Mouse (Mus musculus): ENCODE data around the gene Etv3. TPM values are rescaled to one million over a fixed set of nuclear protein-coding genes. Genes with fewer than 3 reads are reported as not detected.

Gene Etv3
- 10 to 100 TPM; 26.7 to 32.4 TPM for polyA plus RNA-seq (2017; shearing (Covaris generic))

DNA sequence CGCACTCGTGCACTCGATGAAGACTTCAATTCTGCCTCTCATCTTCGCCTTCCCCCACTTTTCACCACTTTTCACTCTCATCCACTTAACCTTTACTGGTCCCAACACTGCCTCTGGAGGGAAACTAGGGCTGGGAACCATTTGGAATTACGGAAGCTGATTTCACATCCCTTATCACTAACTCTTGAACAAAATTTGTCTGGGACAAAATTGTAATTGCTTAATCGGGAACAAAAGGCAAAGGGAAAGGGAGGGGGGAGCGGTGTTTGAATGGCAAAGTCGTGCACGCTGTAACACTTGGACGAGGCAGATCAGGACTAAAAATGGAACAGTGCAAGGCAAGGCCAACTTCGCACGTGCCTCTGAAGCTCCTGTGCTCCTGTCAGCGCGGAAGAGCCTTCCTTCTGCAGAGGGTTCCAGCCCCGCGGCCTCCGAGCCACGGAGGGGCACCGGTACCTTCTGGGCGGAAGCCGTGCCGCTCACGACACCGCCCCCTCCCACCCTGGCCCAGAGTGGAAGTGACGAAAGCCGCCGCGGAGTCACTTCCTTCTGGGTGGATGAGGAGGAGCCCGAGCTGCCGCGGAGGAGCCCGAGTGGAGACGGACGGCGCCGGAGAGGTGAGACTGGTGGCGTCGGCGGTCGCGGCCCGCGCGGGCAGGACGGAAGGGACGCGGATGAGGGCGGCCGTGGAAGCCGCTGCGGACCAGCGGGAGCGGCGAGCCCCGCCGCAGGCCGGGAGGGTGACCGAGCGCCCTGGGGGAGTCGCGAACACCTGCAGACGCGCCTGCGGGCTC lies at the start of gene Etv3:
Gene Etv3 (plus strand): TSS at position 365 of the 794 bp plus-strand sequence.

Other genes with a start within 250 kb of the Etv3 start
- 1 to 10 TPM; 1.4 to 6.3 TPM for gene Cd5l, start 167.5 kb upstream of the Etv3 start, polyA plus RNA-seq (2017; shearing (Covaris generic))
- 10 to 100 TPM in 1 of 2 experiments, 1 to 10 TPM in 1; 2.2 to 27.3 TPM for gene Fcrl1, start 149.0 kb upstream of the Etv3 start, polyA plus RNA-seq (2017; shearing (Covaris generic))
- gene Fcrl5, start 89.6 kb upstream of the Etv3 start, polyA plus RNA-seq (2017; shearing (Covaris generic)), result under 1 TPM in 1 of 2 experiments, not detected in 1; 0.26 TPM
- gene Arhgef11, start 92.2 kb downstream of the Etv3 start, polyA plus RNA-seq (2017; shearing (Covaris generic)), result 10 to 100 TPM in 1 of 2 experiments, 1 to 10 TPM in 1; 9.1 to 15.9 TPM
- gene Lrrc71, start 223.2 kb downstream of the Etv3 start, polyA plus RNA-seq (2017; shearing (Covaris generic)), result under 1 TPM in 1 of 2 experiments, not detected in 1; 0.78 TPM

Data from activated CD4-positive, CD25-positive, alpha-beta regulatory T cell (primary cell).